Mouse (Mus musculus) activated CD4-positive, CD25-positive, alpha-beta regulatory T cell, adult 4 months (primary cell): ENCODE measurements around the gene Olfr561. TPM values are rescaled to one million over a fixed set of nuclear protein-coding genes. Genes with fewer than 3 reads are reported as not detected.

ENCODE experiments used
- ATAC-seq: one replicate; pipeline ENCODE4 v1.8.0; 2017
- polyA plus RNA-seq, 2 experiments: library from polyadenylated mRNA; unstranded; fragments of 100-300 nt; shearing (Covaris generic); gene quantifications; one replicate each; pipeline ENCODE4 v1.2.1; 2017

The Olfr561 gene
- polyA plus RNA-seq: not detected

- ATAC-seq: no peak
Observed at GRCm38 (mm10) chr7:102770921-102771320, at the start of gene Olfr561. TSS of gene Olfr561 (plus strand) at chr7:102771221.

- ATAC-seq: no peak
Observed at GRCm38 (mm10) chr7:102727391-102727790, 43.6 kb upstream of the Olfr561 start, which contains the start of gene Olfr559. TSS of gene Olfr559 (minus strand) at chr7:102727491.

GRCm38 (mm10) chr7:102733793-102734192 is 37.2 kb upstream of the Olfr561 start:
- ATAC-seq: no peak

- ATAC-seq: no peak
Observed at GRCm38 (mm10) chr7:102737705-102738104, 33.3 kb upstream of the Olfr561 start.

GRCm38 (mm10) chr7:102752086-102752485 is 18.9 kb upstream of the Olfr561 start:
- ATAC-seq: no peak

- no peak for ATAC-seq
Observed at GRCm38 (mm10) chr7:102759266-102759665, 11.8 kb upstream of the Olfr561 start, which contains the start of the genes Olfr560 and Olfr78. TSS of gene Olfr560 (minus strand) at chr7:102759366. TSS of gene Olfr78 (minus strand) at chr7:102759471.

GRCm38 (mm10) chr7:102803180-102803579 is 32.2 kb downstream of the Olfr561 start, which contains the start of gene Olfr564:
TSS of gene Olfr564 (plus strand) at chr7:102803480.
- no peak for ATAC-seq

Other genes with a start within 250 kb of the Olfr561 start
- gene Olfr547, start 236.5 kb upstream of the Olfr561 start, polyA plus RNA-seq: not detected
- not detected for gene Olfr548-ps1, start 230.3 kb upstream of the Olfr561 start, polyA plus RNA-seq
- not detected for gene Olfr549, start 221.4 kb upstream of the Olfr561 start, polyA plus RNA-seq
- gene Trim21, start 205.7 kb upstream of the Olfr561 start, polyA plus RNA-seq: 10 to 100 TPM in 1 of 2 experiments, 1 to 10 TPM in 1; 9.7 to 10.3 TPM
- gene Olfr550, start 199.8 kb upstream of the Olfr561 start, polyA plus RNA-seq: under 1 TPM in 1 of 2 experiments, not detected in 1; 0.11 TPM
- gene Olfr551, start 179.3 kb upstream of the Olfr561 start, polyA plus RNA-seq: under 1 TPM in 1 of 2 experiments, not detected in 1; 0.08 TPM
- gene Olfr552, start 173.5 kb upstream of the Olfr561 start, polyA plus RNA-seq: not detected
- not detected for gene Olfr553, start 153.0 kb upstream of the Olfr561 start, polyA plus RNA-seq
- not detected for gene Olfr554, start 132.8 kb upstream of the Olfr561 start, polyA plus RNA-seq
- gene Olfr555, start 112.4 kb upstream of the Olfr561 start, polyA plus RNA-seq: not detected
- gene Olfr556, start 106.3 kb upstream of the Olfr561 start, polyA plus RNA-seq: under 1 TPM in 1 of 2 experiments, not detected in 1; 0.12 TPM
- gene Trim68, start 83.9 kb upstream of the Olfr561 start, polyA plus RNA-seq: 1 to 10 TPM; 9.2 to 9.3 TPM
- not detected for gene Olfr557, start 75.3 kb upstream of the Olfr561 start, polyA plus RNA-seq
- not detected for gene Olfr558, start 69.0 kb upstream of the Olfr561 start, polyA plus RNA-seq
- not detected for gene Olfr33, start 52.2 kb upstream of the Olfr561 start, polyA plus RNA-seq
- not detected for gene Olfr559, start 43.7 kb upstream of the Olfr561 start, polyA plus RNA-seq
- gene Olfr560, start 11.9 kb upstream of the Olfr561 start, polyA plus RNA-seq: not detected
- not detected for gene Olfr78, start 11.8 kb upstream of the Olfr561 start, polyA plus RNA-seq
- not detected for gene Olfr564, start 32.3 kb downstream of the Olfr561 start, polyA plus RNA-seq
- gene Olfr566, start 87.5 kb downstream of the Olfr561 start, polyA plus RNA-seq: under 1 TPM in 1 of 2 experiments, not detected in 1; 0.16 TPM
- not detected for gene Olfr568, start 105.9 kb downstream of the Olfr561 start, polyA plus RNA-seq
- not detected for gene Olfr569, start 119.7 kb downstream of the Olfr561 start, polyA plus RNA-seq
- gene Olfr570, start 123.4 kb downstream of the Olfr561 start, polyA plus RNA-seq: not detected
- gene Olfr571, start 146.3 kb downstream of the Olfr561 start, polyA plus RNA-seq: not detected
- not detected for gene Olfr572, start 153.2 kb downstream of the Olfr561 start, polyA plus RNA-seq
- not detected for gene Olfr573-ps1, start 171.4 kb downstream of the Olfr561 start, polyA plus RNA-seq
- not detected for gene Olfr574, start 177.2 kb downstream of the Olfr561 start, polyA plus RNA-seq
- gene Olfr575, start 187.6 kb downstream of the Olfr561 start, polyA plus RNA-seq: not detected
- not detected for gene Olfr576, start 191.4 kb downstream of the Olfr561 start, polyA plus RNA-seq
- gene Olfr577, start 204.7 kb downstream of the Olfr561 start, polyA plus RNA-seq: not detected
- not detected for gene Olfr578, start 218.1 kb downstream of the Olfr561 start, polyA plus RNA-seq